Mouse (Mus musculus) activated CD4-positive, CD25-positive, alpha-beta regulatory T cell (primary cell): ENCODE measurements around the gene Tnfrsf21. TPM values are rescaled to one million over a fixed set of nuclear protein-coding genes. Genes with fewer than 3 reads are reported as not detected.

ENCODE experiments used
- polyA plus RNA-seq, 2 experiments: library from polyadenylated mRNA; unstranded; fragments of 100-300 nt; shearing (Covaris generic); gene quantifications; one replicate each; pipeline ENCODE4 v1.2.1; 2017

The Tnfrsf21 gene
- under 1 TPM; 0.43 to 0.66 TPM for polyA plus RNA-seq

GRCm38 (mm10) chr17:43016371-43017331 is at the start of gene Tnfrsf21:
Tnfrsf21 (plus strand) TSS chr17:43016555.

Other genes starting within 250 kb of the Tnfrsf21 start
- gene Cd2ap, start 139.9 kb upstream of the Tnfrsf21 start, polyA plus RNA-seq, result 10 to 100 TPM; 10.9 to 20.1 TPM